Mouse (Mus musculus) inflammation-experienced regulatory T-cells, adult 6 months (primary cell): ENCODE measurements around the gene Coro1b. TPM values are rescaled to one million over a fixed set of nuclear protein-coding genes. Genes with fewer than 3 reads are reported as not detected.

Experiments
- ATAC-seq: one replicate; pipeline ENCODE4 v1.8.0; 2017
- polyA plus RNA-seq, 3 experiments: library from polyadenylated mRNA; unstranded; fragments of 100-300 nt; shearing (Covaris generic); gene quantifications; one replicate each; pipeline ENCODE4 v1.2.1; 2017

The Coro1b gene
- polyA plus RNA-seq, 3 experiments from 2014 or later: 228 to 269 (median 241) TPM

DNA sequence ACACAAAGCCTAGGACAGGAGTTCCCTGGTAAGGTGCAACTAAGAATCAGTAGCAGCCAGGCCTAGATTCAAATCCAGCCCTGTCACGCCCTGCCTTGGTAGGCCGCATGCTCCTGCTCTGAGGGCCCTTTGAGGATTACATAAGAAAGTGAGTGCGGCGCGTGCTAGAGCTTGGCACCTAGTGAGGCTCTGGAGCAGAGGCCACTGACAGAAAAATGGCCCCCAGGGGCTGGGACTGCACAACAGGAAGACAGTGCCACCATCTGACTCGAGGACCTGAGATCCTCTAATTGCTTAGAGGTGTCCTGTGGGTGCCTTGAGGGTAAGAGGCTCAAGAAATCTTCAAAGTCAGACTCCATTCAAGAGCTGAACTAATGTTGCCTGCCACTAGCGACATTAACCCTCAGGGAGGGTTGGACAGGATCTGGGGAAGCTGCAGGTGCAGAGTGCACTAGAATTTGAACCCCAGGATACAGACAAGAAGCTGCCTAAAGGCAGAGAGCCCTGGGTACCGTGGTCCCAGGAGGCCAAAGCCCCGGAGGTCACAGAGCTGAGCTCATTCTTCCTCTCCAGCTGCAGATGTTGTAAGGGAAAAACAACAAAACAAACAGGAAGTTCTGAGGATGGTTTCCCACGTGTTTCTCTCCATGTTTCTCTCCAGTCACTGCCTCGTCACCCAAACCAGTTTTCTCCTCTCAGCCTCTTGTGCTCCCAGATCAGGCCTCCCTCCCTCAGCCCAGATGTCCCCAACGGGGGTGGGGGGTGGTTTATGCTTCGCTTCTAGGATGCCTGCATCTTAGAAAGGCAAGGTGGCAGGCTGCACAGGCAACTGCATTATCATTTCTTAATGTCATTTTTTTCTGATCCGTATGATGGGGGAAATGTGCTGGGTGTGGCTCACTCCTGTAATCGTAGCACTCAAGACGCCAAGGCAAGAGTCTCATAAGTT is 3.6 kb upstream of the Coro1b start:
- ATAC-seq: no peak

DNA sequence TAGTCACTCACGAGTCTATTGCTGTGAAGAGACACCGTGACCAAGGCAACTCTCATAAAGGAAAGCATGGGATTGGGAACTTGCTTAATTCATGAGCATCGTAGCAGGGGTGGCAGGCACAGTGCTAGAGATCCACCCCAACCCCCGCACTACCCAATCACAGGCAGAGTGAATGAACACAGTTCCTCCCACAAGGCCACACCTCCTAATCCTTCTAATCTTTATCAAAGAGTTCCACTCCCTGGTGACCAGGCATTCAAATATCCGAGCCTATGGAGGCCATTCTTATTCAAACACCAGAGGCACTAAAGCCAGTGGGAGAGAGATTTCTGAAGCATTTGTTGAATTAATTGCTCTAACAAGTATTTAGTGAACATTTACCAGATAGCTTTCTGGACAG is 2.5 kb upstream of the Coro1b start:
- no peak for ATAC-seq

DNA sequence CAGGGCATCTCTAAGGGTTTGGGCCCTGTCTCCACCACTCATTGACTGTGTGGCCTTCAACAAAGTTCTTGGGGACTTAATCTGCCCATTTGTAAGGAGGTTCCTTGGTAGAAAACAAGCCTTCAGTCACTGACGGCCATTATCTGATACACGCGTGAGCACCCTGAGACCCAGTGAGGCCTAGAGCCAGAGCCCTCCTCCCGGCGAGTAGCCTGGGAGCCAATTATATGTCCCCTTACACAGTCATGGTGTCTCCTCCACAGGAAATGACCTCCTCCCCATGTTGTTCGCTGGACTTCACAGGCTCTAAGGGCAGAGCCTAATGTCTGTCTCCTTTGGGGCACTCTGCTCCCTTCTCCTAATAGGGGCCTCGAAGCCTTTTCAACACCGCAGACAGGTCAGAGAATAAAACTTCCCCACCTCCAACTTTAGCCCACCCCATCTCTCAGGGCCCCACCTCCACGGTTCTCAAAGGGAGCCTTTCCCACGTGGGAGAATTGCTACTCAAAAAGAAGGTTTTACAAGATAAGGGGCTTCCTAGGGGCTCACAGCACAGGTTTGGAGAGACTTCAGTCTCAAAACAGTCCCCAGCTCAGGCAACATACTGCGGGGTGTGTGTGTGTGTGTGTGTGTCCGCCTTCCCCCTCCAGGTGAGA is 1.9 kb upstream of the Coro1b start:
- no peak for ATAC-seq

DNA sequence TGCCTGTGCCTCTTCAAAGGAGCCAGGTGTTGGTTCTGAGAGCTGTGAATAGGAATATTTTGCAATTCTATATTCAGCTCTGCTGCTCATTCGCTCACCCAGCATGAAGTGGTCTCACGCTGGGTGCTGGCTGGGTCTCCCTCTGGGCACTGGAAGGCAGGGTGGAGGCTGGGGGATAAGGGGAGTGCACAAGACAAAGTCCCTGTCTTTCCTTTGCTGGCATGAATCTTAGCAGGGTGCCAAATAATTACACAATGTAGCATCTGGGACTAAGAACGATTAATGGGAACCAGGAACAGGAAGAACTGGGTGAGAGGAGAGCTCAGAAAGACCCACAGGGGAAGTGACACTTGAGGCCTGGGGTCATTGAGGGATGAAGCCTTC is 1.4 kb upstream of the Coro1b start:
- no peak for ATAC-seq

DNA sequence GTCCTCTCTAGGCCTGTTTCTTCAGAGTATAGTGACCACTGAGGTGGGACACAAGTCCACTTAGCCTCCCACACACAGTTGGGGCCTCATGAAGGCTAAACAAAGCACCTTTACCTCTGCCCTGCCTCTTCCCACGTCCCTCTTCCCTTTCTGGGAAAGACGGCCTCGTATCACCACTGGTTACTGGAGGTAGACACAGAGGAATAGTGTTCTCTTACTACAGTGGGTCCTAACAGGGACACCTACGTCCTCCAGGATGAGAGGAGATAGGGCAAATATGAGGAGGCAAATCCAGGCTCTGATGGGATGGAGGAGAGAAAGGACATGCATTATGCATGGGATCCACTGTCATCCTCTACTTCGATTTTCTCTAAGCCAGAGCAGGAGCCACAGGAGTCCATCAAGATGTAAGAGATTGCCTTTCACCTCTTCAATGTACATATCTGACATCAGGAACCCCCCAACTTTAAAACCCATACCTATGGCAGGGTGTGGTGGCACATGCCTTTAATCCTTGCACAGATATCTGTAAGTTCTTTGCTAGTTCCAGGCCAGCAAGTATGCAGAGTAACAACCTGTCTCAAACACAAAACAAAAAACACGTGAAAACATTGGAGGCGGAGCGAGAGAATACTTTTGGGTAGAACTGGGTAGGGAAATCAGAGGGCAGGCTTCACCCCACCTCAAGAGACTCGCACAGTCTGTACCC is 483 bp upstream of the Coro1b start:
- no peak for ATAC-seq

DNA sequence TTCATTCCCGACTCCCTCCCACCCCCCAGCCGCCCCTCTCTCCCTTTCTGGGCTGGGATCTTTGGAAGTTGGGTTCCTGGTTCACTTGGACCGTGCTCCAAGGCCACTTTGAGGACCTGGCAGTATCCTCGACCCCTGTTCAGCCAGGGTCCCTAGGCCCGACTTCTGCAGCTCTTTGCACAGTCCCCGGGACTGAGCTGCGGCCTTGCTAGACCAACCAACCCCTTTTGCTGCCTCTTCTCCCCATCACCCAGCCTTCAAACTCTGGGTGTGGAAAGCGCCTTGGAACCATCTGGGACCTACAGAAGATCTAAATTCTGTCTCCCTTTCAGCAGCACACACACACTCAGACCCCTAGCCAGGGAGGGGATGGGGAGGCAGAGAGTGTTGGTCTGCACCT is 400 bp downstream of the Coro1b start:
- ATAC-seq: no peak

DNA sequence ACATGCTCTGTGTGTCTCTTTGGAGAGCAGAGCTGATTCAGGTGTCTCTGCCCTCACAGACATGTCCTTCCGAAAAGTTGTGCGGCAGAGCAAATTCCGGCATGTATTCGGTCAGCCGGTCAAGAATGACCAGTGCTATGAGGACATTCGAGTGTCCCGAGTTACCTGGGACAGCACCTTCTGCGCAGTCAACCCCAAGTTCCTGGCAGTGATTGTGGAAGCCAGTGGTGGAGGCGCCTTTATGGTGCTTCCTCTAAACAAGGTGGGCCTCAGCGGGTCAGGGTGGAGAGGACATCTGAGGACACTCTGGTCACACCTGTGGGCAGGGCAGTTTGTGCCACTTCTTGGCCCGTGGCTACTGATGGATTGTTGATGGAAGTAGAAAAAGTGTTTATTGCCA is 864 bp downstream of the Coro1b start:
- no peak for ATAC-seq

DNA sequence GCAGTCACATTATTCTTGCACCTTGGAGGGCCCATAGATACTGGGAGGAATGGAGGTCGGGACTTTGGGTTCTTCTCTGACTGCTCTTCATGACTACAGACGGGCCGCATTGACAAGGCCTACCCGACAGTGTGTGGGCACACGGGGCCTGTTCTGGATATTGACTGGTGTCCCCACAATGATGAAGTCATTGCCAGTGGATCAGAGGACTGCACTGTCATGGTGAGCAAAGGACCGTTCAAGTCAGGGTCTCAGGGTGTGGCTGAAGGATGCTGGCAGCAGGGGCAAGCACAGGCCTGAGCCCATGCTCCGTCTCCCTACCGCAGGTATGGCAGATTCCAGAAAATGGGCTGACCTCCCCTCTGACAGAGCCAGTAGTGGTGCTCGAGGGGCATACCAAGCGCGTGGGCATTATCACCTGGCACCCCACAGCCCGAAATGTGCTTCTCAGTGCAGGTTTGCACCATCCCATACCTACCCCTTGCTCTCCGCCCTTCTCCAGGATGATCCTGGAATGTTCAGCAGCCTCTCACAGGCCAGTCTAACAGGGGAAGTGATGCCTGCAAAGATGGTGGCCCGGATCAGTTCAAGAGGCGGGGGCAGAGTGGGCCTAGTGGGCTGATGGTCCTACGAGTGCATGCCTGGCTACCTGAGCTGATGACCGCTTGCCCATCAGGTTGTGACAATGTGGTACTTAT is 1.5 kb downstream of the Coro1b start:
- ATAC-seq: no peak

DNA sequence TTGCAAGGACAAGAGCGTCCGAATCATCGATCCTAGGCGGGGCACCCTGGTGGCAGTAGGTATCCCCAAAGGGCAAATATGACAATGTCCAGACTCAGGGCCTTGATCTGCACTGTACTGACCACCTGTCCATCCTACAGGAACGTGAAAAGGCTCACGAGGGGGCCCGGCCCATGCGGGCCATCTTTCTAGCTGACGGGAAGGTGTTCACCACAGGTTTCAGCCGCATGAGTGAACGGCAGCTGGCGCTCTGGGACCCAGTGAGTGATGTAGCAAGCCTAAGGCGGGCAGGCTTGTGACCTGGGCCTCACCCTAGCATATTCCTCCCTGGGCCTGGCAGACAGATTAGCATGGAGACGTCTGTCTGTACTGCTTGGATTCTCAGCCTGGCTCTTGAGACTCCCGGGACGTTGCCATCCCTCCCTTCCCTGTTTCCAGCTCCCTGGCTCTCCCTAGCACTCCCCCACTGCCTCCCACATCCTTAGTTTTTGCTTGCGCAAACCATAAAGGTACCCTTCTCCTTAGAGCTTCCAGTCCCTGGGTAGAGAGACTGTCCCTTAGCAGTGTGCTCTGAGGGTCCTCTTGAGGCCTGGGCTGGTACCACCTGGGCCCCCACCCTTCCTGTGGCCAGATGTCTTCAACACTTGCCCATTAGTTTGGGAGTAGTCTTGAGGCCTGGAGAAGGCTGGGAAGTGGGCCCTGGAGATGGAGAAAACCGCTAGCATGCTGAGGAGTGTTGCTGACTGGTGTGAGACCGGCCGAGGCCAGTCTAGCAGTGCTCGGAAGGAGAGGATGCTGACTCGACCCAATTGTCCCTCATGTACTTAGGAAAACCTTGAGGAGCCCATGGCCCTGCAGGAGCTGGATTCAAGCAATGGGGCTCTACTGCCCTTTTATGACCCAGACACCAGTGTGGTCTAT is 2.4 kb downstream of the Coro1b start:
- no peak for ATAC-seq

DNA sequence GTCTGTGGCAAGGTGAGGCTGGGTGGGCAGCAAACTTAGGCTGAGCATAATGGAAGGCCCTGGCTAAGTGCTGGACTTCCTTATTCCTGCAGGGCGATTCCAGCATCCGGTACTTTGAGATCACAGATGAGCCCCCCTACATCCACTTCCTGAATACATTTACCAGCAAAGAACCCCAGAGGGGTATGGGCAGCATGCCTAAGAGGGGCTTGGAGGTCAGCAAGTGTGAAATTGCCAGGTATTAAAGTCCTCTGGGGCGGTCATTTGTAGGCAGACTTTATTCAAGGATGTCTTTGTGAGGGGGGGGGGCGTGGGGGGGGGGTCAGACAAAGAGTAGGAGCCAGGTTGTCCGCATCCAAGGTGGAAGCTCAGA is 3.1 kb downstream of the Coro1b start:
- ATAC-seq: no peak

DNA sequence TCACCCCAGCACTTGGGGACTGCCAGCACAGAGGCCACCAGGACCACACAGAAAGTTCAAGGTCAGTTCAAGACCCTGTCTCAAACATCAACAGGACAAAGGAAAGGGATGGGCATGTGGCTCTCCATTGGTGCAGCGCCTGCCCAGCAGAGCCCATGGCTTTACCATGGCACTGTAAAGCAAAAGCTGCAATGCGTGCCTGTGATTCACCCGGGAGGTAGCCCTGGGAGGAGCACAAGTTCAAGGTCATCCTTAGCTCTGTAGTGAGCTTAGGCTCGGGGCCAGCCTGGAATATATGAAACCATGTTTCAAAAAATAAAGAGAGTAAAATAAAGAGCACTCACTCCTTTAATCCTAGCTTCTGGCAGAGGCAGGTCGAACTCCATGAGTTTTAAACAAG is 3.5 kb downstream of the Coro1b start:
- no peak for ATAC-seq

DNA sequence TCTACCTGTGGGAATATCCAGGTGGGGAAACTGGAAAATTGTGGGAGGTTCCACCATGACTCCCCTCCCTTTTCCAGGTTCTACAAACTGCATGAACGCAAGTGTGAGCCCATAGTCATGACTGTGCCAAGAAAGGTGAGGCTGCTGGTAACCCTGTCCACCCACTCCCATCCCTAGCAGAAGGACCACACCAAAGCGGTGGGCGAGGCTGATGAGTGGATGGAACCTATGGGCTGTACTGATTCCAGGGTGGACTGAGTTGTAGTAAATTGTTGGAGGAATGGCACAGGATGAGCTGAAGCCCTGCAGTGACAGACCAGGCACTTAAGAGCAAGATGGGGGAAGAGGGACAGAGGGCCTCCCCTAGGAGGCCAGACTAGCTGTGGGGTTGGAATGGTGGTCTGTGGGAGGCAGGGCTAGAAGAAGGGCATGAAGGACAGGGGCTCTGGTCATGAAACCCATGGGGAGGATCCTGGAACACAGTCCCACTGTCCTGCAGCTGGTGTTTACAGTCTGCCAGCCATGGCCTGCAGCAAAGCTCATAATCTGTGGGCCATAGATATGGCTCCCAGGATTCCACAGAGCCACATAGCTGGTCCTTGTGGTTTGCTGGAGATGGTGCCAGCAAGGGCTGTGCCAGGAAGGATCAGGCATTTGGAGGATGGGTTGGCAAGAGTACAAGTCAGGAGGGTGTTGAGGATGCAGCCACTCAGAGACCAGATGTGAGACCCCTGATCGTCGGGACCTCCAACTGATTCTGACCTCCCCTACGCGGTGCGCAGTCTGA is 4.2 kb downstream of the Coro1b start:
- ATAC-seq: no peak

DNA sequence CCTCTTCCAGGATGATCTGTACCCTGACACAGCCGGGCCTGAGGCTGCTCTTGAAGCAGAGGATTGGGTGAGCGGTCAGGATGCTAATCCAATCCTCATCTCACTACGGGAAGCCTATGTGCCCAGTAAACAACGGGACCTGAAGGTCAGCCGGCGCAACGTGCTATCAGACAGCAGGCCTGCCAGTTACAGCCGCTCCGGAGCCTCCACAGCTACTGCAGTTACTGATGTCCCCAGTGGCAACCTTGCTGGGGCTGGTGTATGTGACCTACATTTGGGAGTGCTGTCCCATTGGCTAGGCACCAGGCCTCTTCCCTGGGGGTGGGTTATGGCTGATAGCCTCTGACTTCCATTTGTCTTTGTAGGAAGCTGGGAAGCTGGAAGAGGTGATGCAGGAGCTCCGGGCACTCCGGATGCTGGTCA is 4.8 kb downstream of the Coro1b start, which contains the start of gene Ptprcap:
TSS of gene Ptprcap (plus strand) at position 373 of the 423 bp plus-strand sequence.
- no peak for ATAC-seq

DNA sequence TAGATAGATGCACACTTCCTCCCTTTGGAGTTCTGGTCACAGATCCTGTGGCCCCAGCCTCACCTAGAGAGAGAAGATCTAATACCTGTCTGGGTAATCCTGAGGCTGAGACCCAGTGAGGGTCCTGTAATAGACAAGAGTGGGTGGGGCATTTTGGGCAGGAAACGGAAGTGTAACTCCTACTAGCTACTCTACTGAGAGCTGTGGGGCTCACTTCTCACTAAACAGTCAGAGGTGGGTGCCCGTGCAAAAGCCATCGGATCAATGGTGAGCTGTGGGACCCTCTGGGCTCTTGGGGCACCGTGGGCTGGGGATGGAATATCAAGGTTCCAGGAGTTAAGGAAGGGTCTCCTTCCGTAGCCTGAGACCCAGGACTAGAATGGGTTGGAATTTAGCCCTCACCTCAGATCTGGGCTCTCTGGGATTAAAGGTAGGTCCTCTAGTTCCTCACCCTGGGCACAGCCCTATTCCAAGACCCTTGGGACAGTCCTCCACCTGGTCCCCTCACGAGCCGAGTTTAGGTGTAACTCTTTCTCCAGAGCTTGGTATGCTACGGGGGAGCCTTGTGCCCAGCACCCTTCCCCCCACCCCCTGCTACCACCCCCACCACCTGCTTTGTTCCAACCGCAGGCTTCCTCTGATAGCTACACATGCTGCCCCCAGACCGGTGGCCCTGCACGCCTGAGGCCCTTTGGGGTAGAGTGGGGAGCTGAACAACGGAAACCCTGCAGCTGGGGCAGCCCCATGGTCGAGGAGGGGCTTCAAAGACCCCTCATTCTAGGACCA is 6.2 kb downstream of the Coro1b start:
- ATAC-seq: peak; percentile 74

DNA sequence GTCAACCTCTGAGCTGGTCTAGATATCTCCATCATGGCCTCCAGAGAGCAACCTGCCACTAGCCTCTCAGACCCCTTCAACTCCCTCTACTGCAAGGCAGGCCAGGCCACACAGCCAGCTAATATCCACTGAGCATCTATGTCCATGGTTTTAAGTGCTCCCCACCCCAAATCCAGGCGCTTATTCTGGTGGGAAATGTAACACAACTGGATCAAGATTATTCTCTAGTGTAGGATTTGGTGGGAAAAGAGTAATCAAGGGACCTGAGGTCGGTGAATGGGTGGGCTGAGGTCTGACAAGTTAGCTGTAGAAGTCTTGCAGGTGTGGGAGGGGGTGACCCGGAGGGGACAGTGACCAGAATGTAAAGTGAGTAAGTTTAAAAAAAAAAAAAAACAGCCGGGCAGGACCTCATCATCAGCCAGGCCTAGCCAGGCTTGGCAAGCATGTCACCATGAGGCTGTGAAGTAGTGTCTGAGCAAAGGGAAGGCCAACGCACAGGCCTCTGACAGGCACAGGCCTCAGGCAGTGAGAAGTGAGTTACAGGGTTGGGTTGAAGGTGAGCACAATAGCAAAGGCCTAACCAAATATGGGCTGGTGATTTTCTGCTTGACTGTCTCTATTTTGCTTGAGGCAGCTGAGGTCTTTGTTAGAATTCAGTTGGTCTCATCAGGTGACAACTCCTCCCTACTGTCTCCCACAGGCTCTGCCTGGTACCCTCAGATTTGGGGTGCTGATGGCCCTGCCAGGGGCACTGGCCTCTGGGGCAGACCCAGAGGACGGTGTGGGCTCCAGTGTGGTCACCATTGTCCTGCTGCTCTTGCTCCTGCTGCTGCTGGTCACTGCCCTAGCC is 7.0 kb downstream of the Coro1b start:
- ATAC-seq: peak; percentile 50

DNA sequence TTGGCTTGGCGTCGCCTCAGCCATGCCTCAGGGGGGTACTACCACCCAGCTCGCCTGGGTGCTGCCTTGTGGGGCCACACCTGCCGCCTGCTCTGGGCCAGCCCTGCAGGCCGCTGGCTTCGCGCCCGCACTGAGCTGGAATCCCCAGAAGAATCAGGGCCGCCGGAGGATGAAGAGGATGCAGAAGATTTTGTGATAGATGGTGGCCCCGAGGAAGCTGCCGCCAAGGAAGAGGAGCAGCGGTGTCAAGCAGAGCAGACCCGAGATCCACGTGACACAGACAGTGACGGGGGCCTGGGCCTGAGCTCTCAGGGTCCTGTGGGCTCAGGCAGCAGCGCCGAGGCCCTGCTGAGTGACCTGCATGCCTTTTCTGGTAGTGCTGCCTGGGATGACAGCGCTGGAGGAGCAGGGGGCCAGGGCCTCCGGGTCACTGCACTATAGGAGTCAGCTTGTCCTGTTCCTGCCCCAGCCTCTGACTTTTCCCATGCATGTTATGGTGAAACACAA is 7.7 kb downstream of the Coro1b start:
- no peak for ATAC-seq

DNA sequence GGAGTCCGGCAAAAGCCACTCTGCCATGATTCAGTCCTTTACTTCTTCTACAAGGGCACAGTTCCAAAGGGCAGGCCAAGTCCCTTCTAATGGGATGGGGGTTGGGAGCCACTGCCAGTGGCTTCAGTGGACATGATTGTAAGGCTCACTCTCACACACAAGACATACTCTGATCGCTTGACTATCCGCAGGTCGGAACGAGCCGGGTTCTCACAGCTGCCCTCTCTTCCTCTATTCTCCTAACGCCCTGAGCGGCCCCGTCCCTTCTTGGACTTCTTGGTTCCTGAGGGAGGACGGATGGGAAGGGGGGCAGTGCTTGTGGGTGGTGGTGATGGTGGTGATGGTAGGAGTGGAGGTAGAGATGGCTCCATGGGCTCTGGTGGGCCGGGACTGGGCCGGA is 8.4 kb downstream of the Coro1b start:
- no peak for ATAC-seq

DNA sequence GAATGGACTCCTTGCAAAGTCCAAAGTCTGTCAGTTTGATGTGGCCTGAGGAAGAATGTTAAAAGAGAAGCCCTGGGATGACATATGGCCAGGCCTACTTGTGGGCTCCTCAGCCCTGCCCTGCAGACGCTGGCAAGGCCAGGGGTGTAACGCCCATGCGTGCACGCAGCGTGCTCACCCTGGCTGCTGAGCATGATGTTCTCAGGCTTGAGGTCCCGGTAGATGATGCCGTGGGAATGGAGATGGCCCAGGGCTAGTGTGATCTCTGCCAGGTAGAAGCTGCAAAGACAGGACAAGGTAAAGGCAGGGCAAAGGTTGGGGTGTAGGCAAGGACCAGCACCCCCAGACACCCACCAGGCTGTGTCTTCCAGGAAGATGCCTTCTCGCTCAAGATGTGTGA is 10.6 kb downstream of the Coro1b start:
- no peak for ATAC-seq
